Mouse (Mus musculus) spleen, adult 2 months (tissue): Measurements from ENCODE around the gene Olfr164. TPM values are rescaled to one million over a fixed set of nuclear protein-coding genes. Genes with fewer than 3 reads are reported as not detected.

Experiments used
- DNase-seq, 2 experiments: peaks; one replicate each; pipeline versions ENCODE4 v3.0.0 to v3.0.0-alpha.2; 2012 to 2021; ENCODE audit warnings: low spot score in 2 of 2, low read depth in 1 of 2
- H3K27ac ChIP-seq: fragments of 200-500 bp; 2 replicates; pipeline ENCODE4 v1.5.1; 2012; ENCODE audit warnings: low read length, inconsistent platforms; ENCODE audit not compliant: insufficient read depth
- H3K27me3 ChIP-seq: fragments of 200-500 bp; 2 replicates; pipeline ENCODE4 v1.6.1; 2012; ENCODE audit warnings: mild to moderate bottlenecking, moderate library complexity, low read length, inconsistent platforms; ENCODE audit not compliant: control insufficient read depth, insufficient read depth
- H3K36me3 ChIP-seq: fragments of 200-500 bp; 2 replicates; pipeline ENCODE4 v1.6.1; 2012; ENCODE audit warnings: mild to moderate bottlenecking, low read length, inconsistent platforms; ENCODE audit not compliant: control insufficient read depth, insufficient read depth
- H3K4me1 ChIP-seq: fragments of 200-500 bp; 2 replicates; pipeline ENCODE4 v1.6.1; 2011; ENCODE audit warnings: inconsistent platforms; ENCODE audit not compliant: control insufficient read depth, insufficient read depth, insufficient read length
- H3K4me3 ChIP-seq: fragments of 200-500 bp; 2 replicates; pipeline ENCODE4 v1.5.1; 2011; ENCODE audit warnings: mild to moderate bottlenecking, inconsistent platforms; ENCODE audit not compliant: insufficient read depth, insufficient read length; ENCODE audit errors: extremely low read depth
- CTCF ChIP-seq: fragments of 200-500 bp; IDR thresholded peaks from 2 replicates; pipeline ENCODE4 v1.5.1; 2011; ENCODE audit warnings: mild to moderate bottlenecking, inconsistent platforms; ENCODE audit not compliant: insufficient read depth, insufficient read length, insufficient replicate concordance; ENCODE audit errors: extremely low read depth
- POLR2A ChIP-seq: fragments of 200-500 bp; IDR thresholded peaks from 2 replicates; pipeline ENCODE4 v1.6.1; 2011; ENCODE audit warnings: low read depth, low read length, inconsistent platforms
- WGBS: fragments of 180-500 bp; shearing (Covaris S2); methylation state at CpG from one replicate; pipeline ENCODE4 v1.1.7; 2018; 5-methylcytosine and 5-hydroxymethylcytosine counted together
- polyA plus RNA-seq: library from polyadenylated mRNA; depleted of rRNA; stranded (reverse); fragments of >200 nt; gene quantifications from 2 replicates; pipeline ENCODE4 v1.2.3, GENCODE M21; 2012; rRNA removed

The Olfr164 gene
- not detected in 2 replicates for polyA plus RNA-seq

- no peaks in the 10 kb centered on the region for H3K4me1 ChIP-seq
- no peak for DNase-seq
- H3K27ac ChIP-seq = no peak within 1 kb of the TSS
- no peaks in the 10 kb centered on the region for H3K36me3 ChIP-seq
- TF ChIP-seq POLR2A = no peak
- TF ChIP-seq CTCF = no peak
- no peaks in the 10 kb centered on the region for H3K27me3 ChIP-seq
- no peak within 1 kb of the TSS for H3K4me3 ChIP-seq
- 34% methylated on average over 1 of the region's 1 CpGs for WGBS
Measured at GRCm38 (mm10) chr16:19313964-19314363, at the start of gene Olfr164. Olfr164 (minus strand) TSS chr16:19314064.

DNA sequence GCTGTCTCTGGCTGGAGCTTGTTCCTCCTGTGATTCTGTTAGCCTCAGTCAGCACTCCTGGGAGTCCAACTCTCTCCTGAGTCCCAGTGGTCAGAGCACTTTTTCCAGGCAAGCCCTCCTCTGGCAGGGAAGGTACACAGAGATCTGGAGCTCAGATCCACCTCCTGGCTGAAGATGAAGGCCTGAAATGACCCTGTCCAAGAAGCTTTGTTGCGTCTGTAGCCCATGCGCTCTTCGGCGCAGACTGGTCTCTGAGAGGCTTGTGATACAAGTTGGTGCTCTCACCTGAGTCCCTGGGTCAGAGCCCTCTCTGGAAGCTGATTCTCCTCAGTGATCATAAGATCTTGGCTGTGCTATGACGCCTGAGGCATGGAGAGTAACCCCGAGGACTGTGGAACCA lies 35.2 kb upstream of the Olfr164 start:
- Histone ChIP-seq H3K27me3 (no peaks in the 10 kb centered on the region), H3K27ac (no peak overlapping the region), H3K4me3 (no peak overlapping the region), H3K36me3 (no peaks in the 10 kb centered on the region), H3K4me1 (no peaks in the 10 kb centered on the region)
- WGBS = 97% methylated on average over 6 of the region's 6 CpGs
- TF ChIP-seq POLR2A (no peak), CTCF (no peak)
- DNase-seq = no peak

GRCm38 (mm10) chr16:19263235-19263634 lies 50.6 kb downstream of the Olfr164 start:
- TF ChIP-seq CTCF (no peak), POLR2A (no peak)
- 16% methylated on average over 1 of the region's 1 CpGs for WGBS
- DNase-seq = peak; percentile 16 to 59

DNA sequence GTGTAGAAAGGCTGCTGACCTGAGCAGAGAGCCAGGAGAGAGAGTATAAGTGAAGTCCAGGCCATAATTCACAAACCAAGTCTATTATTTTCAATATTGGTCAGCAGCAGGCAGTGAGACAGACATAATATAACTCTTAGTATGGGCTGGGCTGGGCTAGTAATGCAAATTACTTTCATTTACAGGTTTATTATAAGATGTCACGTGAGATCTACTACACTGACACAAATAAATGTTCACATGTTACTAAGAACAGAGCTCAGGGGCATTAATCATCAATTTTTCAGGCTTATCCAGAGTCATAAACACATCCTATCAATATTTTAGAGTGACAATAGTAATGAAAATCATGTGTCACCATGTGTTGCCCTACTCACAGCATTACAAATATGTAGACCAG lies 53.1 kb downstream of the Olfr164 start:
- no peaks in the 10 kb centered on the region for H3K4me1 ChIP-seq
- WGBS = 38% methylated on average over 1 of the region's 1 CpGs
- no peak for DNase-seq
- TF ChIP-seq CTCF = no peak
- TF ChIP-seq POLR2A = no peak
- no peaks in the 10 kb centered on the region for H3K36me3 ChIP-seq
- H3K4me3 ChIP-seq = no peak overlapping the region
- H3K27ac ChIP-seq = peak overlapping the region; percentile 47; the same call in 1 of the 2 replicates
- H3K27me3 ChIP-seq = no peaks in the 10 kb centered on the region

More at GRCm38 (mm10) chr16:19263235-19263634, 50.6 kb downstream of the Olfr164 start:
- H3K4me1 ChIP-seq = no peaks in the 10 kb centered on the region
- peak overlapping the region; percentile 26; the same call in 1 of the 2 replicates for H3K27ac ChIP-seq
- H3K4me3 ChIP-seq = no peak overlapping the region
- no peaks in the 10 kb centered on the region for H3K27me3 ChIP-seq
- no peaks in the 10 kb centered on the region for H3K36me3 ChIP-seq

DNA sequence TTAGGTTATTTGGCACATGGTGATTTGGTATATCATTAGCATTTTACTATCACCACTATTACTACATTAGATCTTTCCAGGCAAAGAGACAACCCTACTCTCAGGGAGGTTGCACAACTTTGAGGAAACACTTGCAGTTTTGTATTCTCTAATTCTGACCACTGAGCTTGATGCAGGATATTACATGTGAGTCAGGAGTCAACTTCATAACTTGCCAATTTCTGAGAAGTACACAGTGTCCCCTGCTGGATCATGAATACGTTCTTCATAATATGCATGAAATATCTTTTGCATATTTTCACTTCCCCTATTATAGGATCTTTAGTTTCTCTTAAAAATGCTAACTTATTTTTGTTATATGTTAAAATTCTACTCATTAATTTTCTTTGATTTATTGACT lies 68.0 kb downstream of the Olfr164 start:
- H3K4me3 ChIP-seq = no peak overlapping the region; the same call in 1 of the 2 replicates
- peak in 1 of 2 experiments; percentile 66 for DNase-seq
- H3K4me1 ChIP-seq = peaks cover 7% of the 10 kb centered on the region
- peak overlapping the region; percentile 66; the same call in 1 of the 2 replicates for H3K27ac ChIP-seq
- no peaks in the 10 kb centered on the region for H3K27me3 ChIP-seq
- 0 out of 2 replicates have a peak, but pooled peaks cover 2% of the 10 kb centered on the region for H3K36me3 ChIP-seq
- TF ChIP-seq CTCF (no peak), POLR2A (no peak; the same call in 1 of the 2 replicates)
- 31% methylated on average over 1 of the region's 1 CpGs for WGBS

DNA sequence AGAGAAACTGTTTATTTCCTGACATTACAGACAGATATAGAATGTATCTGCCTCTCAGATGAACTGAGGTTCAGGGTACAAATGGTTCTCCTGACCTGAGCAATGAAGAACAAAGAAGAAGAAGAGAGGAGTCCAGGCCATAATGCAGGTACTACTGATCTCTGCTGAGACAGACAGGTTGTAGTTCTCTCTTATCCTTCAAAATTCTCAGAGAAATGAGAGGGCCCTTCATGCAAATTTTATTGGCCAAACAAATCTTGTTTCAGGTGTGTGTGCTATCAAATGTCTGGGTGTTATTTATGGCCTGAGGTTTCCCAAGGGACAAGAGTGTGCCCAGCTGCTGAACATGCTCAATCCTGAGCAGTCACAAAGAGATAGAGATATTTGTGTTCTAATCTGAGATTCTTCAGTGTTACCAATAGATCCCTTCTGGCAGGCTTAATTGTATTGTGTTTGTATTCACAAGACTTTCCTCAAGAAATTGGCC lies 72.3 kb downstream of the Olfr164 start:
- H3K4me3 ChIP-seq = peak overlapping the region; percentile 50
- TF ChIP-seq CTCF = no peak
- peak; percentile 82 for TF ChIP-seq POLR2A
- no peaks in the 10 kb centered on the region for H3K27me3 ChIP-seq

More for the DNA sequence above, 72.3 kb downstream of the Olfr164 start:
- H3K27ac ChIP-seq = peak overlapping the region; percentile 94
- H3K36me3 ChIP-seq = 0 out of 2 replicates have a peak, but pooled peaks cover 3% of the 10 kb centered on the region
- H3K4me1 ChIP-seq = peaks cover 7% of the 10 kb centered on the region
- DNase-seq = no peak
